Mouse (Mus musculus) cerebellum, postnatal 36 days (tissue): ENCODE data around the gene Gm17606.

Source experiments
- DNase-seq, 2 experiments: peaks; one replicate each; pipeline ENCODE4 v3.0.0; 2021 to 2022; ENCODE audit warnings: mixed read lengths in 2 of 2

Gene Gm17606

GRCm38 (mm10) chr14:54664477-54665222 lies 23.9 kb downstream of the Gm17606 start:
- DNase-seq, result no peak

- peak; percentile 47 to 54 for DNase-seq
Measured at GRCm38 (mm10) chr14:54669381-54669780, 28.6 kb downstream of the Gm17606 start.

- no peak for DNase-seq
Measured at GRCm38 (mm10) chr14:54674317-54674716, 33.6 kb downstream of the Gm17606 start.

- no peak for DNase-seq
Measured at GRCm38 (mm10) chr14:54676290-54676689, 35.5 kb downstream of the Gm17606 start.

- DNase-seq, result no peak
Measured at GRCm38 (mm10) chr14:54678657-54679304, 38.0 kb downstream of the Gm17606 start.

GRCm38 (mm10) chr14:54682396-54682795 lies 41.6 kb downstream of the Gm17606 start:
- DNase-seq, result no peak

- no peak for DNase-seq
Measured at GRCm38 (mm10) chr14:54685471-54685870, 44.7 kb downstream of the Gm17606 start.

GRCm38 (mm10) chr14:54686063-54686521 lies 45.3 kb downstream of the Gm17606 start, which contains the start of gene 1700123O20Rik:
Gene 1700123O20Rik, plus strand, starts transcription at chr14:54686216.
- no peak for DNase-seq

- DNase-seq, result peak; percentile 100
Measured at GRCm38 (mm10) chr14:54686522-54687143, 45.9 kb downstream of the Gm17606 start, which contains the start of gene Acin1. Gene Acin1, minus strand, starts transcription at chr14:54686931.

GRCm38 (mm10) chr14:54687251-54687650 lies 46.5 kb downstream of the Gm17606 start:
- DNase-seq, result no peak

- DNase-seq, result no peak
Measured at GRCm38 (mm10) chr14:54695042-54695441, 54.3 kb downstream of the Gm17606 start.

- no peak for DNase-seq
Measured at GRCm38 (mm10) chr14:54696752-54697151, 56.0 kb downstream of the Gm17606 start.
